Mouse (Mus musculus): ENCODE measurements around the gene Numa1.

Gene Numa1

DNA sequence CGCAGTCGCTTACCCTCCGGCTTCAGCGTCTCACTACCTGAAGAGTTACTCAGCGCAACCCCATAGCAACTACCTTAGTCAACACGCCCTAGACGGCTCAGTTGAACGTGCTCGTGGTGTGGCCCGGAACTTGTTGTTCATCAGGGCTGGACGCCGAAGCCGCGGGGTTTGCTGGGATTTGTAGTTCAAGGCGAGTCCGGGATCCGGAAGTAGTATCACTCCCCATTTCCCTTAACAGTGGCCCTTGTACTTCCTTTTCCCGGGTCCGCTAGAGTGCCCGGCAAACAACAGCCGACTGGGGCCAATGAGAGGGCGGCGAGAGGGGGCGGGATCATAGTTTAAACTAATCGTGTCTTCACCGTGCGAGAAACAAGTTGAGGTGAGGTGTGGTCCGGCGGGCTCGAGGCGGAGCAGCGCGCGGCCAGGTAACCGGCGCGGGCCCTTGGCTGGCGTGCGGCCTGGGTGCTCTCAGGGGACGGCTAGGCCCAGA, at the start of gene Numa1, which contains the start of gene Lrrc51:
Gene Numa1 (plus strand): TSS at position 361 of the 490 bp plus-strand sequence.
Gene Lrrc51 (minus strand): TSS at position 145 of the 490 bp plus-strand sequence.
- peak; percentile 100 for DNase-seq (ENCODE audit: low read depth, low spot score)

DNA sequence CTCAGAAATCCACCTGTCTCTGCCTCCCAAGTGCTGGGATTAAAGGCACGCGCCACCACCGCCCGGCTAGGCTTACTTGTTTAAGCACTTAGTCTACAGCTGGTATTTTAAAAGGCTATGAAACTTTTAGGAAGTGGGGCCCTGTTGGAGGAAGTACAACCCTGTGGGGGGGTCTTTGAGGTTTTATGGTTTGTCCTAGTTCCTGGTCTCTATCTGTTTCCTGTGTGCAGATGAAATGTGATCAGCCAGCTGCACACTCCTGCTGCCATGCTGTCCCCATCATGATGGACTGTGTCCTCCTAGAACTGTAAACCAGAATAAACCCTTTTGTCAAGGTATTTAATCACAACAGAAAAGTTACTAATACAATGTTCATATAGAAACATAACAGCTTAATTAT, 49.8 kb upstream of the Numa1 start:
- no peak for DNase-seq (ENCODE audit: low read depth, low spot score)

DNA sequence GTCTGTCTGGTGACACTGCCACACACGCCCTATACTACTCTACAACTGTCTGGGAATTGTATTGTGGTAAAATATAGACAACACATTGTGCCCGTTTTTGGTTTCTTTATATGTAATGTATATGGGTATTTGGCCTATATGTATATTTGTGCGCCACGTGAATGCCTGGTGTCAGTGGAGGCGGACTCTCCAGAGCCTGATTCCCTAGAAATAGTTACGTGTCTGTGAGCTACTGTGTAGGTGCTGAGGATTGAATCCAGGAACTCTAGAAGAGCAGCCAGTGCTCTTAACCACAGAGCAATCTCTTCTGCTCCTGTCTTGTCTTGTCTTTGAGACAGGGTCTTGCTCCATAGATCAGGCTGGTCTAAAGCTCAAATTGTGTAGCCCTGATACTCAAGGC, 47.6 kb upstream of the Numa1 start:
- DNase-seq (ENCODE audit: low read depth, low spot score), result no peak

DNA sequence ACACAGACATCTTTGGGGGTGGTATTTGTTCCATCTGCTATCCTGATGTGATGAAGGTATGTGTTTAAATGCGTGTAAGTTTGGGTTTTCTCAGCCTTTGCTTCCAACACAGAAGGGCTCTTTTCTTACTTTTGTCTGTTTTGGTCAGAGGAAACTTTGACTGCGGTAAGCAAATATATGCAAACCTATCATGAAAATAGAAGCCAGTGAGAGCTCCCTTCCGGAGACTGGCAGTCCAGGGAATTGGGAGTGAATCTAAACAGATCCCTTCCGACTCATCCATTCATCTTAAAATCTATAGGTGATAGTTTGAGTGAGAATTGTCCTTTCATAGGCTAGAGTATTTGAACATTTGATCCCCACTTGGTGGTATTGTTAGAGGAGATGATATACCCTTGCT, 45.5 kb upstream of the Numa1 start:
- no peak for DNase-seq (ENCODE audit: low read depth, low spot score)

DNA sequence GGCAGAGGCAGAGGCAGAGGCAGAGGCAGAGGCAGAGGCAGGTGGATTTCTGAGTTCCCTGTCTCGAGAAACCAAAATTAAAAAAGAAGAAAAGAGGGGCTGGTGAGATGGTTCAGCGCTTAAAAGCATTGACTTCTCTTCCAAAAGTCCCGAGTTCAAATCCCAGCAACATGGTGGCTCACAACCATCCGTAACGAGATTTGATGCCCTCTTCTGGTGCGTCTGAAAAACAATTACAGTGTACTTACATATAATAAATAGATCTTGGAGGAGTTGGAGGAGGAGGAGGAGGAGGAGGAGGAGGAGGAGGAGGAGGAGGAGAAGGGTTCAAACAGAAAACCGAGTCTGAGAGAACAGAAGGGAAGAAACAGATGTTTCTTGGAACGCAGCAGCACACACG, 38.2 kb upstream of the Numa1 start:
- DNase-seq (ENCODE audit: low read depth, low spot score), result peak; percentile 27

DNA sequence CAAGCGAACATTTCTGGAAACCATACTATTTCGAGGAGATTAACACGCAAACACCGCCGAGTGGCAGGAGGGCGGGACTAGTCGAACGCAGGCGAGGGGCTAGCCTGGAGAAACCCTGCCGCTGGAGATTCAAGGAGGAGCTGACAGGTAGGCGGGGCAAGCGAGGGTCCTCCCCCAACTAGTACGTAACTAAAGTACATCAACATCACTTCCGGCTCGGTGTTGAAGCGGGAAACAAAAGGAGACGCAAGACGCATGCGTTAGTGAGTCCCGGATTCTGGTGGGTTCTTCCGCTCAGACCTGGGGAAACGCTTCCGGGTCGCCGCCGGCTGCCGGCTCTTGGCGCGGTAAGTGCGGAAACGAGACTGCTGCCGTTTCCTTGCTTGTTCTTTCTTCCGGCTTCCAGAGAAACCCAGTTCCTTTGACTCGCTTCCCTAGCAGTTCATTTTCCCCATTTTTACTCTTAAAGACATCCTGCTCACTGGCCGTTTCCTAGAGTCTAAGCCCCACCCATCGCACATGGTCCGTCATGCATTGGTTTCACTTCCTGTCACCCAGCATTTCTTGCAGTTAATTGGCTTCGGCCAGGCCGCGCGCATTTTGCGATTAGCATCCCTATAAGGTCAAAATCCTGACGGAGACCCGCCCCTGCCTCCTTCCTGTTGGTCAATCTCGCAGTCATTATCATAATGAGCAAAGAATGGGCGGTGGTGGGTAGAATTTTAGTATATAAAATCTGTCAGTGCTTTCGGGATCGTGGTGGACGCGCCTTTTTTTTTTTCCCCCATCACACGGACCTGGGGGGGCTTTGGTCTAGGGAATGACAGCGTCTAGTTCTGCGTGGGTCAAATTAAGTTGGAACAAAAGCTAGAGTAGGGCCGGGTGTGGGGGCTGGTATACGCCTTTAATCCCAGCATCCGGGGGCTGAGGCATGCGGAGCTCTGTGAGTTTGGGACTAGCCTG, 37.5 kb upstream of the Numa1 start:
- peak; percentile 100 for DNase-seq (ENCODE audit: low read depth, low spot score)

DNA sequence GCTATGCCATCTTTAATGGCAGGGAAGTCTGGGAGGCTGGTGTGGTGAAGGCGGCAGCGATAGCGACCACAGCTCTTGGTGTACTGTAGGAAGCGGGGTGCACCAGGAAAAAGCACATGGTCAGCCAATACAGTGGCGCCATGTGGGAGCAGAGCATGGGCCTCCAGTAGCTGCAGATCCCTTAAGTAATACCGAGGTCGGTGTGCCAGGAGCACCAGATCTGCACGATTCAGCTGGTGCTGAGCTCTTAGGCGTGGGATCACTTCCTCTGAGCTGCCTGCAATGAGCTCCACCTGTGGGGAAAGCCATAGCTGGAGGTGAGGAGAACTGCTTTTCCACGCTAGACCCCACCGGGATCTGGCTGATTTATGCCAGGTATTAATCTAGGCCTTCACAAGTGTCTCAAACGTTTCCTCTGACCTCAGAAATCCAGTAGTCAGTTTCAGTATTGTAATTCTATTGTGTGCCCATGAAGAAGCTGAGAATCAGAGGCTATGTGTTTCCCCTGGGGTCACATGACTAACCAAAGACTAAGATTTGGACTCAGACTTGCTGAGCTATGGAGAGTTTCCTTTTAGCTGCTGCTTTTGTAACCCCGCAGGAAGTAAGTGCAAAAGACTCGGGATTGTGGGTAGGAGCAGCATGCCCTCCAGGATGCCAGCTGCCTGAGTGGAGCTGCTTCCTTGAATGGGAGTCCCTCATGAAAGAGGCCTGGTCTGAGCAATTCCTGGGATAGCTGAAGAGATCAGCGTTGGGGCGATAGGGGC, 33.4 kb upstream of the Numa1 start:
- no peak for DNase-seq (ENCODE audit: low read depth, low spot score)

DNA sequence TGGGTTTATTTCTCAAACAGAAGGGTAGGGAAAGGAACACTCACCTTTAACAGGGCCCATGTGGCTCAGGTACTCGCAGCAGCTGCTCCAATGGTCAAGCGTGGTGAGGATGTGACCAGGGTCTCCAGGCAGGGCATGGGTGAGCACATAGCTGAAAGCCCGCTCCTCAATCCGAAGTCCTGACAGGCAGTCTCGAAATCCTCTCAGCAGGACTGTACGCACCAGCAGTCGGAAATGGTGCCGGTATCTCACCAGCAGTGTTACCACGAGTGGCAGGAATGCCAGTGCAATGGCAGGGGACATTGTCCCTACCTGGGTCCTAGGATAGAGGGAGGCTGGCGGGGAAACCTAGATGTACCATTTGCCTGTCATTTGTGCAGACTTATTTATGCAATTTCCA, 31.9 kb upstream of the Numa1 start:
- no peak for DNase-seq (ENCODE audit: low read depth, low spot score)

DNA sequence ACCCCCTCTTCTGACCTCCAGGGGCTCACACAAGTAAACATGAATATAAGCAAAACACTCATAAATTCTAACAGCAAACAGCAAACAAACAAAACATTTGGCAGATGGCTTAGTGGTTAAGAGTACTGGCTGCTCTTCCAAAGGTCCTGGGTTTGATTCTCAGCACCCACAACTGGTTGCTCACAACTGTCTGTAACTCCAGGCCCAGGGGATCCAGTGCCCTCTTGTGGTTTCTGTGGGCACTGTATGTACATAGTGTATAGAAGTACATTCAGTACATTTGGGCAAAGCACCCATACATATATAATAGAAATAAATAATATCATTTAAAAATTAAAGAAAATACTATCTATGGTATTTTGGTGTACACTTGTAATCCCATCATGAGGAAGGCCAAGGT, 31.1 kb upstream of the Numa1 start:
- DNase-seq (ENCODE audit: low read depth, low spot score), result peak; percentile 54

DNA sequence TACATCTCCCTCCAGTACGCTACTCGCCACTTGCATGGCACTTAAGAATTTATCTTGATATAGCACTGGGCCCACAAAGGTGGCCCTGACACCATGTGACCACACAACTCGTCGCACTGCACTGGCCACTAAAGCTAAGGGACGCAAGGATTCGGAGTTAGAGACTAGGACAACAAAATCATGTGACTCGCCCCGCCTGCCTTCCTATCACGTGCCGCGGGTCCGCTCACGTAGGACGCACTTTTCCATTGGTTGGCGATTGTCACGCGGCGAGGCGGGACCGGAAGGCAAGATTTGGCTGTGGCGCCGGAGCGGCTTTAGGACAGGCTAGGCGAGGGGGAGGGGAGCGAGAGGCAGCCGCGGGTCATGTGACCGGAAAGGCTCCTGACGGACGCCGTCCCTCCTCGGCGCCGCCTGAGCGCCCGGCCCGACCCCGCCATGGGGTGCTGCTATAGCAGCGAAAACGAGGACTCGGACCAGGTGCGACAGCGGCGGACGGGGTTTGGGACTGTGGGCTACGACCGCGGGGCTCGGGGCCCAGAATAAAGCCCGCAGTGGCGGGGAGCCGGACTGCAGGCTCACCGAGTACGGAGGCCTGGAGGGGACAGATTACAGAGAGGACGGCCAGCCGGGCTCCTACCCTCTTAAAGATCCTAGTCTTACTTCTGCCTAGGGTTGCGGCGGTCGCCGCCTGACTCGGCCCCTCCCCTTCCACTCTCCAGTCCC, 28.2 kb upstream of the Numa1 start, which contains the start of gene Lamtor1:
Gene Lamtor1 (plus strand): TSS at position 344 of the 726 bp plus-strand sequence.
- peak; percentile 99 for DNase-seq (ENCODE audit: low read depth, low spot score)

DNA sequence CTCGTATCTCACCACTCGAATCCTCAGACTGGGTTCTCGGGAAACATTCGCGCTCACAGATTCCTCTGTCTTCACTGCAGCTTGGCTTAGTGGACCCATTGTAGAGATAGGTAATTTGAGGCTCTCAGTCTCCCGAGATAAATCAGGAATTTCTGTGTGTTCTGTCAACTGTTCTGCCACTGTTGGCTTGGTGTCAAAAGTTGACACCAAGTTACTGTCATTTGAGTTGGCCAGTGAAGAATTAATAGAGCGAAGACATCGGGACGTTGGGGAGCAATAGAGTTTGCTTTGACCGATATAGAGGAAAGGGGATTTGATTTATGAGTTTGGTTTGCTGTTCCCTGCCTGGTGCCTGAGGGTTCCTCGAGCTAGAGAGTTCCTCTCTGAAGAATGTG, 27.6 kb upstream of the Numa1 start, which contains the start of gene Tomt:
Gene Tomt (minus strand): TSS at position 73 of the 395 bp plus-strand sequence.
- DNase-seq (ENCODE audit: low read depth, low spot score), result no peak

DNA sequence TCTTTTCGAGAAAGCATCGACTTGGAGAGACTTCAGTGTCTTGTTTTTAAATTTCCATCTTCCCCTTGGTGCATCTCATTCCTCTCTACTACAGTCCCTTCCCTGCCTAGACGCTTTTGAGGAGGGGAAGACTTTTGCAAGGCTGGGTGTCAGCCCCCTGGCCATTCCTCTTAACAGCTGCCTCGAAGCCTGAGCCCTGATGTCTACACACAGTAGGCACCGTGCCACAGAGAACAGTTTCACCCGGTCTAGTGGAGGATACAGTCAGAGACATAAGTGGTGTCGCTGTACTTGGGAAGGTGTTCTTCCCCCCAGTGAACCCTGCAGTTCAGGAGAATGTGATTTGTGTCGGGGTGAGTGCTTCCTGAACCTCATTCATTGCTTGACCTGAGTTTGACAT, 27.2 kb upstream of the Numa1 start:
- DNase-seq (ENCODE audit: low read depth, low spot score), result no peak

DNA sequence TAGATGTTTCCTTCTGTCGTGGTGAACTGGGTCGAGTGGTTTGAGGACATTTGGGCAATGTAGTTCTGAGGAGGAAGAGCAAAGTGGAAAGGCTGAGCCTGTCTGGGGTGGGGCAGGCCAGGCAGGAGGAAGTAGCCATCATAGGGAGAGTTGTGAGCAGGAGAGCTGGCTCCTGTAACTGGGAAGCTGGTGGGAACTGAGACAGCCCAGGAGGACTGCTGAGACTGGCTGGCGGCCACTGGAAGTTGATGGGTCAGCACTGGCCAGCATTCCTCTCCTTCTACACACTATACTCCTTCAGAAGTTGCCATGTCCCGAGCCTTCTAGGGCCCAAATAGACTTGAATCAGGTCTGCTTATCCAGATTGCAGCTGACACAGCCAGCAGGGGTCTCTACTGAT, 25.5 kb upstream of the Numa1 start:
- no peak for DNase-seq (ENCODE audit: low read depth, low spot score)

DNA sequence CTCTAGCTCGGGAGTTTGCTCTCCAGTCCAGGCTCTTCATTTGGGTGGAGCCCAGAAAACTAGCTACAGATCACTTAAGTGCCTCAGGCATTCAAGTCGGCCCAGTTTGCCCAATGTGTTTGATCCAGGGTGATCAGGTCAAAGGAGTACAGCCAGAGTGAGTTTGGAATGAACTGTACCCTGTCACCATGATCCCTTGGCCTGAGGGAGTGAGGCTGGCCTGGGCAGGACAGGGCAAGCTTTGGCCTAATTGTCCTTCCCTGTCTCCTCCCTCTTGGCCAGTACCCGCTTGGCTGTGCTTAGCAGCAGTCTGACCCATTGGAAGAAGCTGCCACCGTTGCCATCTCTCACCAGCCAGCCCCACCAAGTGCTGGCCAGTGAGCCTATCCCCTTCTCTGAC, 23.8 kb upstream of the Numa1 start:
- DNase-seq (ENCODE audit: low read depth, low spot score), result no peak

DNA sequence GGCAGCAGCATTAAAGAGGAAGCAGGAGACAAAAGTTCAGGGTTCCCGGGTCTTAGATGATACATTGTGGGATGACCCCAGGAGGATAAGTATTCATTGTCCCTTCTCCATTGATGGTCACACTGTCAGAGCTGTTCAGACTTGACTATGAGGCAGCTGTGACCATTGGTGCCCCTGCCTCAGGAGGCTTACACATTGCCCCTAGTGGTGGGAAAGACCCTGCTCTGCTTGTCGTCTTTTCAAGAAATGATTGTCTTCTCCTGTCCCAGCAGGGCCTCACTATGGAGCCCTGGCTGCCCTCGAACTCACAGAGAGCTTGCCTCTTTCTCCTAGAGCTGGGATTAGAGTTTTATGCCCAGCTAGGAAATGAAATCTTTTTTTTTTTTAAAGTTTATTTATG, 21.9 kb upstream of the Numa1 start:
- DNase-seq (ENCODE audit: low read depth, low spot score), result peak; percentile 80

DNA sequence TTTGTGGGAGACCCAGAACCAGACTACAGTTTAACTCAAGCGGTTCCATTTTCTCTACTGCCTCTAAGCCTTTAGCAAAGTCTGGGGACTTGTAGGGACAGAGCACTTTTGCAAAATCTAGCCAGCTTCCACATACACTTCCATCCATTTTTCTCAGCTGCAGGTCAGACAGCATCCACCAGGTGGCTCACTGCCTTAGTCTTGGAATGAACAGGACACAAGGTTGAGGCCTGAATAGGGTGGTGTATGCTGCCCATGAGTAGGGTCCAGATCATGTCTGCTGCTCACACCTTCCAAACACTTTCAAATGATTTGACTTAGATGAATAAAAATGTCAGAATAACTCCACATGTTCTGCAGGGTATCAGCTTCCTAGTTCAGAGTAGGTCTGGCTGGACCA, 15.8 kb upstream of the Numa1 start:
- peak; percentile 77 for DNase-seq (ENCODE audit: low read depth, low spot score)

DNA sequence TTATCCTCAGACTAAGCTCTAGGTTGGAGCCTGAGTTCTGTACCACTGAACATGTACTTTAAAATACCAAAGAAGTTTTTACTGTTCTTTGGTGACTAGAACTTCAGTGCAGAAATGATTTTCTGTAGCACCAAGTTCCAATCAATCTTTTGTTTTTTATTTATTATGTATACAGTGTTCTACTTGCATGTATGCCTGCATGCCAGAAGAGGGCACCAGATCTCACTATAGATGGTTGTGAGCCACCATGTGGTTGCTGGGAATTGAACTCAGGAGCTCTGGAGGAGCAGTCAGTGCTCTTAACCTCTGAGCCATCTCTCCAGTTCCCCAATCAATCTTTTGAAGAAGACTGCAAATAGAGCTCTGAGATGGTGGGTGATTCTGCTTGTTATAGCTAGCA, 8.0 kb upstream of the Numa1 start:
- peak; percentile 42 for DNase-seq (ENCODE audit: low read depth, low spot score)

DNA sequence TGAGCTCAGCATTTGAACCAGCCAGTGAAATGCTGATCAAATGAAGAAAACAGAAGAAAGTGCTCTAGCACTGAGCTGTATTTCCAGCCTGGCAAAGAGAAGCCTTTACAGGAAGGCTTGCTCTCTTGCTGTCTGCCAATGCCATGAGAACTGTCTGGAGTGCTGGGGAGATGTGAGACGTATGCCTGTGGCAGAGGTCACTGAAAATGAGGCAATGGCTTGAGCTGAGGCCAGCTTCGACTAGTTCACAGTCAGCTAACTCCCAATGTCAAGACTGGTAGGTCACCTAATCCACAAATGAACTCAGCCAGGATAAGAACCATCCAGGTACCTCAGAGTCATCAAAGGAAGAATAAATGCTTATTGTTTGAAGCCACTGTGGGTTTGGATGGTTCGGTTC, 5.8 kb upstream of the Numa1 start:
- no peak for DNase-seq (ENCODE audit: low read depth, low spot score)

DNA sequence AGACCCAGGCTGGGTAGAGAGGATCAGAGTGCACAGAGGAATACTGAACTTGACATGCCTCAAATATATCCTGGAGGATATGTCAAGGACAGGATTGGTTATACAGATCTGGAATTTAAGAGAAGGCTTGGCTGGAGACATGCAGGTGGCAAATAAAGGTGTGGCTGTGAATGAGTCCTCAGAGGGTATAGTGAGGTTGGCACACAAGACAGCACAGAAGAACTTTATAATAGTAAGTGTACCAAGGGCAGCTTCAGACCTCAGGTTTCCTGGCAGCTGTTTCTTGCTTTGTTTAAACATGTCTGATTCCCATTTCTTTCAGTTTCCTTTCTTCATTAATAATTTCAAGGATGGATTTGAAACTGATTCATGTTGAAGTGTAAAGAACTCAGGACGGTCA, 1.4 kb upstream of the Numa1 start:
- no peak for DNase-seq (ENCODE audit: low read depth, low spot score)

DNA sequence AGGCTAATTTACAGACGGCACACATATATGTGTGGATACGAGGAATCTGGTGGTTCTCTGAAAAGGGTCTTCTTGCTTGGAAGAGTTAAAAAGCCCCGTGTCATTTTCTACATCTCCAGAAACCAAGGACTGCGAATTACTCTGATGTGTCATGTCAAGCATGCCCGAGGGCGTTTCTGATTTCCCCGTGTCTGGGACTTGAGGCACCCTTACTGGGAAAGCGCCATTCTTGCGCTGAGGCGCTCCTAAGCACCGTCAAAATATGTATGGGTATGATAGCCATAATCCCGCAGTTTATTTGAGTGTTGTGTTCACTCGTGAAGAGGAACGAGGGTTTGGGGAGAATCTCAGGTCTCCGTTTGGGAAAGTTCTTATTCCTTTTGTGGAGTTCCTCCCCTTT, 611 bp upstream of the Numa1 start:
- DNase-seq (ENCODE audit: low read depth, low spot score), result no peak

DNA sequence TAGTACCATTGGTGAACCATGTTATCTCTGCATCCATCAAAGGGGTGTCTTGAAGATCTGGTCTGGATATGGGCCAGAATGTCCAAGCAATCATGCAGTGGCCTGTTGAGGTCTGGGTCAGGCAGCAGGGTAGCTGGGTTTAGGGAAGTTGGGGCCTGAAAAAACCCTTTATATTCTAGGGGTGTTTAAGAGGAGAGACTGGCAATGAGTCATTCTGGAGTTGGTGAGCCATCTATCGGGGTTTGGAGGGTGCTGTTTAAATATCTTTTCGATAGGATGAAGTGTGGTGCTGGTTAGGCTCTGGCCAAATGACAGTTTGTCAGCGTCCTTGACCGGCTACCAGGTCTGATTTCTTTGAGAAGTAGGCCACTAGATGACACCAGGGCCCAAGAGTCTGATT, 2.0 kb downstream of the Numa1 start:
- no peak for DNase-seq (ENCODE audit: low read depth, low spot score)

DNA sequence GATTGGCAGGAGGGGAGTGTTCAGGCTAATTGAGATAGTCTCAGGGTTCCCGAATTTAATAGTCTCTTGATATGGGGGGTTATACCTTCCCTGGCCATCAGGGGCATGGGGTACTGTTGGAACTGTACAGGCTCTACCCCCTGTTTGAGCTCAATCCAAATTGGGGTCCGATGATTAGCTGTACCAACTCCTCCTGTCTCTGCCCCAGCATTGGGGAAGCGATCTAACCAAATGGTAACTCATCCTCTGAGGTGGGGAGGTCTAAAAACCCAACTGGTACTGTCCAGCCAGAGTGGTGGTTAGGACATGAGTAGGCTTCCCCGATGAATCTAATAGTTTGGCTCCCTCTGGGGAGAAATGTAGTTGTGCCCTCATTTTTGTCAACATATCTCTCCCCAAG, 3.1 kb downstream of the Numa1 start:
- no peak for DNase-seq (ENCODE audit: low read depth, low spot score)
